Mouse (Mus musculus) spleen, adult 2 months (tissue): ENCODE measurements around the gene Grin2b. TPM values are rescaled to one million over a fixed set of nuclear protein-coding genes. Genes with fewer than 3 reads are reported as not detected.

Source experiments
- DNase-seq, 2 experiments: peaks; one replicate each; pipeline versions ENCODE4 v3.0.0 to v3.0.0-alpha.2; 2012 to 2021; ENCODE audit warnings: low spot score in 2 of 2, low read depth in 1 of 2
- H3K27ac ChIP-seq: fragments of 200-500 bp; 2 replicates; pipeline ENCODE4 v1.5.1; 2012; ENCODE audit warnings: low read length, inconsistent platforms; ENCODE audit not compliant: insufficient read depth
- H3K27me3 ChIP-seq: fragments of 200-500 bp; 2 replicates; pipeline ENCODE4 v1.6.1; 2012; ENCODE audit warnings: mild to moderate bottlenecking, moderate library complexity, low read length, inconsistent platforms; ENCODE audit not compliant: control insufficient read depth, insufficient read depth
- H3K36me3 ChIP-seq: fragments of 200-500 bp; 2 replicates; pipeline ENCODE4 v1.6.1; 2012; ENCODE audit warnings: mild to moderate bottlenecking, low read length, inconsistent platforms; ENCODE audit not compliant: control insufficient read depth, insufficient read depth
- H3K4me1 ChIP-seq: fragments of 200-500 bp; 2 replicates; pipeline ENCODE4 v1.6.1; 2011; ENCODE audit warnings: inconsistent platforms; ENCODE audit not compliant: control insufficient read depth, insufficient read depth, insufficient read length
- H3K4me3 ChIP-seq: fragments of 200-500 bp; 2 replicates; pipeline ENCODE4 v1.5.1; 2011; ENCODE audit warnings: mild to moderate bottlenecking, inconsistent platforms; ENCODE audit not compliant: insufficient read depth, insufficient read length; ENCODE audit errors: extremely low read depth
- CTCF ChIP-seq: fragments of 200-500 bp; IDR thresholded peaks from 2 replicates; pipeline ENCODE4 v1.5.1; 2011; ENCODE audit warnings: mild to moderate bottlenecking, inconsistent platforms; ENCODE audit not compliant: insufficient read depth, insufficient read length, insufficient replicate concordance; ENCODE audit errors: extremely low read depth
- POLR2A ChIP-seq: fragments of 200-500 bp; IDR thresholded peaks from 2 replicates; pipeline ENCODE4 v1.6.1; 2011; ENCODE audit warnings: low read depth, low read length, inconsistent platforms
- WGBS: fragments of 180-500 bp; shearing (Covaris S2); methylation state at CpG from one replicate; pipeline ENCODE4 v1.1.7; 2018; 5-methylcytosine and 5-hydroxymethylcytosine counted together
- polyA plus RNA-seq: library from polyadenylated mRNA; depleted of rRNA; stranded (reverse); fragments of >200 nt; gene quantifications from 2 replicates; pipeline ENCODE4 v1.2.3, GENCODE M21; 2012

Grin2b gene
- polyA plus RNA-seq, 1 experiment = 0.01 TPM

DNA sequence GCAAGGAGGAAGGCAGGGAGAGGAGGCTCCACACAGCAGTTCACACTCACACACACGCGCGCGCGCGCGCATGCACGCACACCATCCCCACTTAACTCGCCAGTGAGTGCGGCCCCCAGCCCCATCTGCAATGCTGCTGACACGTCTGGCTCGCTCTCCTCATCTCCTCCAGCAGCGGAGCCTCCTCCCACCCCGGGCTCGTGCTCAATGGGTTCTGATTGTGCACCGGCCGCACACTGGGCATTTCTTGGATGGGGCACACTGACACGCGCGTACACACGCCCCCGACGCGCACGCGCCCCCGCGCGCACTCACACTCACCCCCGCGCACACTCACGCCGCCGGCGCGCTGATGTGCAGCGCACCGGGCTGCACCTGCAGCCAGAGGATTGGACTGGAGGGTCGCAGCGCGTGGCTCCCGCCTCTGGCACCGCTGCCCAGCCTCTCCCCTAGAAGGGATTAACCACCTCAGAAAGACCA is 1.1 kb downstream of the Grin2b start:
- 4% methylated on average over 43 of the region's 43 CpGs for WGBS
- no peaks in the 10 kb centered on the region for H3K4me1 ChIP-seq
- H3K4me3 ChIP-seq = no peak overlapping the region
- no peak for TF ChIP-seq POLR2A
- no peak for TF ChIP-seq CTCF
- H3K27me3 ChIP-seq = no peaks in the 10 kb centered on the region
- no peak for DNase-seq
- H3K27ac ChIP-seq = no peak overlapping the region
- H3K36me3 ChIP-seq = no peaks in the 10 kb centered on the region

DNA sequence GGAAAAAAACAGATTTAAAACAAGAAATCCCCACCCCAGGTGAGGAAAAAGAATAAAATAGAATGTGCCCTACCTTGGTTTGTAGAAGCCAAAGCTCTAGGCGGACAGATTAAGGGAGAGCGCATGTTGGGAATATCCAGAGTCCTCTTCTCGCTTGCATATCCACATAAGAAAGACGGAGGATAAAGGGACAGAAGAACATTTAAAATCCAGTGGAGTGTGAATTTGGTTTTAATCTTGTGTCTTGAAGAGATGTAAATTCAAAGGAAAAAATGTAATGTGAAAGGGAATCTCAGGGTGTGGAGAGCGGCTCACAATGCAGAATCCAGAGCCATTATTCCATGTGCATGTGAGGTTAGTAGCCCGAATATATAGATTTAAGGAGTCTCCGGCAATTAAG is 2.0 kb downstream of the Grin2b start:
- Histone ChIP-seq H3K4me3 (no peak overlapping the region), H3K36me3 (no peaks in the 10 kb centered on the region), H3K27me3 (no peaks in the 10 kb centered on the region), H3K4me1 (no peaks in the 10 kb centered on the region), H3K27ac (no peak overlapping the region)
- no peak for DNase-seq
- no peak for TF ChIP-seq CTCF
- TF ChIP-seq POLR2A = no peak
- 35% methylated on average over 7 of the region's 7 CpGs for WGBS

DNA sequence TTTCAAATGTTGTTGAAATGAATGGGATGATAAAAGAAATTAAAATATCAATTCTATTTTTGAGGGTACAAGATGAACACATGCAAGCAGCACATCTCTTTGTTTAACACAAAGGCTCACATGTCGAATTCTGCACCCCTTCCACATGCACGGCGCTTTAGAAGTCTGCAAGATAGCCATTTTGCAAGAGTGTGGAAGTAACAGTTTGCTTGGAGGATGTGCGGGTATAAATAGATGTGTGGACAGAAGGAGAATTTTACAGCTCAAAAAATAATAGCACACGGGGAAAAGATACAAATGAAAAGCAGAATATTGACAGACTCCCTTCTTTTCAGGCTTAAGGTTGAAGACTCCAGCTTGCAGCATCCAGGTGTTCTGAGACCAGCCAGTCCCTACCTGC is 2.9 kb downstream of the Grin2b start:
- Histone ChIP-seq H3K36me3 (no peaks in the 10 kb centered on the region), H3K27me3 (no peaks in the 10 kb centered on the region), H3K27ac (no peak overlapping the region), H3K4me1 (no peaks in the 10 kb centered on the region), H3K4me3 (no peak overlapping the region)
- WGBS = 81% methylated on average over 5 of the region's 5 CpGs
- DNase-seq = no peak
- TF ChIP-seq CTCF = no peak
- no peak for TF ChIP-seq POLR2A

DNA sequence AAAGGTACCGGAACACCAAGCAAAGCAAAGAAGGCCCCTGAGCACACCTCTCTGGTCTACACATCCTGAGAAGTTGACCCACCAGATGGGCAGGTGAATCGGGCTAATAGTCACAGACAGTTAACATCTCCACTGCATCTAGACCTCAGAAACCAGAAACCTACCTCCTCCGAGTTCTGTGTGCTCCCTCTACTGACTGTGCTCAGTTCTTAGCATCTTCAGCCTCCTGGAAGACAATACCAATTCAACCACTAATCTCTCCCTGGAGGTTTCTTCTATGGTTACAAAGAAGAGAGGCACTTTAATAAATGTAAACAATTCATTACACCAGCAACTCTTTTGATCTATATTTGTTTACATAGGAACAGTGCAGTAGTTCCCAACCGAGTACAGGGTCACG is 6.0 kb downstream of the Grin2b start:
- no peak for TF ChIP-seq POLR2A
- TF ChIP-seq CTCF = no peak
- DNase-seq = no peak
- Histone ChIP-seq H3K4me1 (no peaks in the 10 kb centered on the region), H3K27me3 (no peaks in the 10 kb centered on the region), H3K36me3 (no peaks in the 10 kb centered on the region), H3K27ac (no peak overlapping the region), H3K4me3 (no peak overlapping the region)
- WGBS = 77% methylated on average over 5 of the region's 5 CpGs

DNA sequence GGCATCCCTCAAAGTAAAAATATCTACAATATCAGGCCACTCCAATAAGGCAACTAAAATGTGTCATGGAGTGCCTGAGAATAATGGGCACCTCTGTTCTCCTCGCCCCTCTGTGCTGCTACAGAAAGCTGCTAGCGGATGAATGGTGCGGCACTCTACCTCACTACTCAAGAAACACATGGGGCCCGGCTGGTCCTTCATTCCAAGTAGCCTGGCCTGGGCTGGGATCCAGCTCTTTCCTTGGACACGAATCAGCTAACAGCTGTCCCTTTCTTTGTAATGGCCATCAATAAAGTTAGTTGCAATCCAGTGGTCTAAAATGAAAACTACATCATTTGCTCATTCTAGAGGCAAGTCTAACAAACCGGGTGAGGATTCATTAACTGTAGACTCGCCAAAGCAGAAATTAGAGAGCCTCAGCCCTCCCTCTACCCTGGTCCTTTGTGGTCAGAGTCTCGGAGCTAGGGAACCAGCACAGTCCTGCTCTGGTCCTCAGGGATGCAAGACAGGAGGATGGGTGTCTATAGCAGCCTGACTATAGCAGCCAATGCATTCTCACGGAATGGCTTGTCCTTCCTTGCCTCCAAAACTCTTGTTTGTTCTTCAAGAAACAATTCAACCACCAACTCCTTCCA is 7.8 kb downstream of the Grin2b start:
- TF ChIP-seq POLR2A (no peak), CTCF (no peak)
- Histone ChIP-seq H3K4me1 (no peaks in the 10 kb centered on the region), H3K36me3 (no peaks in the 10 kb centered on the region), H3K27me3 (no peaks in the 10 kb centered on the region), H3K27ac (no peak overlapping the region), H3K4me3 (no peak overlapping the region)
- no peak for DNase-seq
- WGBS = 81% methylated on average over 9 of the region's 9 CpGs

DNA sequence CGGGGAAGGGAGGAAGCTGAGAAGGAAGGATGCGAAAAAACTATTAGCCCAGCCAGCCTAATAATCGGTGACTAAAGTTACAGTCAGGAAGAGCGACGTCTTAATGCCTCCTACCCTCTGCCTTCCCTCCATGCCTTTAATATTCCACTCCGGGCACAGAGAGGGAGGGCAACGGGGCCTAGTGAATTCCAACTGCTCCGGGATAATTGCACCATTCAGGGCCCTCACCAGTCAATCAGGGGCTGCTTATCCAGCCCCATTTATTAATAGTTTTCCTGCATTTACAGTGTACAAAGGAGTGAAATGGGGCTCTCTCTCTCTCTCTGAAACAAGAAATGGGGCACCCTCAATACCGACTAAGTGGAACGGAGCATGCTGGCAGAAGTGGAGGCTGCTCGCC is 11.2 kb downstream of the Grin2b start:
- no peak for DNase-seq
- no peak for TF ChIP-seq CTCF
- no peak for TF ChIP-seq POLR2A
- H3K4me1 ChIP-seq = no peaks in the 10 kb centered on the region
- no peaks in the 10 kb centered on the region for H3K27me3 ChIP-seq
- no peaks in the 10 kb centered on the region for H3K36me3 ChIP-seq
- 80% methylated on average over 11 of the region's 11 CpGs for WGBS
- H3K27ac ChIP-seq = no peak overlapping the region
- H3K4me3 ChIP-seq = no peak overlapping the region

DNA sequence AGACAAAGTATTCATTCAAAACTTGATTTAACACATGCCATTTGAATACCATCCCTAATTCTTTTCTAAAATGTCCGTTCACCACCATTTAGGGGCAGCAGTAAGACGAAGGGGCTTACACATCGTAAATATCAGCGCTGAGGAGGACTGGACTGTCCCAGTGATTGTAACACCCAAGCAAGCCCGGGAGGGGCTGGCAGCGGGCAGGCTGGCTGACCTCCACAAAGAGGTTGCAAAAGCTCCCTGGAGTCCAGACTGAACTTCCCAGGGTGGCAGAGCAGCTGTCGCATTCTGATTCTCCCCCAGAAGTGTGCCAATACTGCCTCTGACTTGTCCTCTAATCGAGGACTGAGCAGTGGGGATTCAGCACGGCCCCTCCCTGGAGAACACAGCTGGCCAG is 19.9 kb downstream of the Grin2b start:
- Histone ChIP-seq H3K27ac (no peak overlapping the region), H3K27me3 (no peaks in the 10 kb centered on the region), H3K4me1 (no peaks in the 10 kb centered on the region), H3K36me3 (no peaks in the 10 kb centered on the region), H3K4me3 (no peak overlapping the region)
- DNase-seq = no peak
- TF ChIP-seq CTCF (no peak), POLR2A (no peak)
- 77% methylated on average over 9 of the region's 9 CpGs for WGBS
